Comparison of ENCODE assay signal across 9 mouse cellular contexts in the genomic region with DNA sequence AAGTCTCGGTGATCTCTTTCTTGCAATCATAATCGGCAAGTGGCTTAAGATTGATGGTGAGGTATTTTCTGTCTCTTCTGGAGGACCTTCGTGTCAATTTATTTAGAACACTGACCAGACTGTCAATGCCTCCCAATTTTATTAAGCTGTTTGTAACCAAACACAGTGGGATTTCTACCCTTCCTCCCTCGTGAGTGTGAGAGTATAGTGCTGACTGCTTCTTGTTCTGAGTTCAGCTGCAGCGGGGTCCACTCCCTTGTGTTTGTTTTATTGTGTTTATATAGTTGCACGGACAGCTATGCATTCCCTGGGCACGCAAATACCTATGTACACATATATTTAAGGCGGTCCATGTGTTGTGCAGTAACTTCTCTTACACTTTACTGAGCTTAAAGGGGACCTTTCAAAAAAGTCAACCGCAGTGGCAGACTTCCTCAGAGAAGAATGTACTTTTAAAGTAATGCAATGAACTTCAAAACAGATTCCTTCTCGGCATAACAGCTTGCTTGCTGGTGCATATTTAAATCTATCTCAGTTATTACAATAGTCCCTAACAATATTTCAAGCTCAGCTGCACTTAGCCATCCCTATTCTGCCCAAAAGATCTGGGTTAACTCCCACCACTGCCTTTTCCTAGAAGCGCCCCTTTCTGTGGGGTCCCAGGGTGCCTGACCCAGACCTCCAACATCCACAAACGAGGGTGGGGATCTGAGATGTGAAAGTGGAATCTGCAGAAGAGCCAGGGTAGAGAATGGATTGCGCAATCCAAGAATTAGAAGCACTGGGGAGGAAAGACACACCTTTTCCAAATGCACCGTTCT.
DNase-seq lines count a peak whose midpoint lies in the region; ATAC-seq lines count a peak whose summit lies in the region.
"Had no signal": no experiment of that assay in that cellular context is flagged by ENCODE, and none has a peak within 500 bp of the region (broad histone marks: within the 10 kb centered on the region; RNA-seq: fewer than 3 reads in every experiment).

No protein-coding gene starts in this region.

- no peak for ATAC-seq in heart, embryonic 15.5 days (replicated peaks; ENCODE audit: insufficient number of reproducible peaks, insufficient read depth, low FRiP score, low read depth)
- ATAC-seq in hindbrain, embryonic 11.5 days (ENCODE audit: low FRiP score), result no peak
- ATAC-seq in midbrain, embryonic 14.5 days (ENCODE audit: low FRiP score, low TSS enrichment), result no peak
- ATAC-seq in granulocyte monocyte progenitor cell, adult 5-6 weeks (replicated peaks; ENCODE audit: poor library complexity, severe bottlenecking), result no peak

- no peaks in the 10 kb centered on the region for H3K9me3 ChIP-seq in heart, embryonic 15.5 days (replicated peaks)
- H3K9me3 ChIP-seq in hindbrain, embryonic 11.5 days (ENCODE audit: control insufficient read depth, low read length), result no peaks in the 10 kb centered on the region
- no peaks in the 10 kb centered on the region for H3K9me3 ChIP-seq in midbrain, embryonic 14.5 days (ENCODE audit: control insufficient read depth, low read length)

- peaks cover 21% of the 10 kb centered on the region for H3K4me1 ChIP-seq in heart, embryonic 15.5 days (replicated peaks)
- peaks cover 2% of the 10 kb centered on the region for H3K4me1 ChIP-seq in hindbrain, embryonic 11.5 days (replicated peaks; ENCODE audit: control insufficient read depth, insufficient read depth, low read length)
- H3K4me1 ChIP-seq in midbrain, embryonic 14.5 days (ENCODE audit: control insufficient read depth, insufficient read depth, low read length), result peaks cover 15% of the 10 kb centered on the region; the same call in 1 of the 2 replicates

- 38% methylated on average over 14 of the region's 14 CpGs for WGBS in heart, embryonic 15.5 days
- whole genome bisulfite sequencing in hindbrain, embryonic 11.5 days, result 5% methylated on average over 14 of the region's 14 CpGs
- WGBS in midbrain, embryonic 14.5 days, result 5% methylated on average over 14 of the region's 14 CpGs

- peak overlapping the region; percentile 41 for H3K4me3 ChIP-seq in heart, embryonic 15.5 days
- peak overlapping the region; percentile 25 for H3K4me3 ChIP-seq in hindbrain, embryonic 11.5 days (ENCODE audit: low read depth, low read length)
- H3K4me3 ChIP-seq in midbrain, embryonic 14.5 days (replicated peaks; ENCODE audit: low read depth, low read length), result peak overlapping the region; percentile 11; the same call in 1 of the 2 replicates

- H3K27me3 ChIP-seq in heart, embryonic 15.5 days, result peaks cover 30% of the 10 kb centered on the region
- peaks cover 5% of the 10 kb centered on the region for H3K27me3 ChIP-seq in hindbrain, embryonic 11.5 days (ENCODE audit: control insufficient read depth, insufficient read depth, low read length)
- H3K27me3 ChIP-seq in midbrain, embryonic 14.5 days (ENCODE audit: control insufficient read depth, insufficient read depth, low read length), result peaks cover 30% of the 10 kb centered on the region; the same call in 1 of the 2 replicates

- no peak for DNase-seq in heart, postnatal 4 days
- peak; percentile 12 for DNase-seq in brain, embryonic 18.5 days (ENCODE audit: low read depth, low spot score)
- DNase-seq in hindbrain, embryonic 11.5 days (ENCODE audit: low spot score), result peak; percentile 51
- peak; percentile 35 for DNase-seq in midbrain, embryonic 14.5 days
- no peak for DNase-seq in gastrocnemius, postnatal 10 days
- DNase-seq in ovary, adult 18-20 months (ENCODE audit: low spot score), result no peak
- DNase-seq: adrenal gland, postnatal 25 days had no signal

- H3K9ac ChIP-seq in heart, embryonic 15.5 days, result peak overlapping the region; percentile 41; the same call in 1 of the 2 replicates
- peak overlapping the region; percentile 59 for H3K9ac ChIP-seq in hindbrain, embryonic 11.5 days (ENCODE audit: low read depth, low read length)
- no peak overlapping the region for H3K9ac ChIP-seq in midbrain, embryonic 14.5 days (replicated peaks; ENCODE audit: low read length)

- no peaks in the 10 kb centered on the region for H3K36me3 ChIP-seq in heart, embryonic 15.5 days
- no peaks in the 10 kb centered on the region for H3K36me3 ChIP-seq in hindbrain, embryonic 11.5 days (ENCODE audit: control insufficient read depth, insufficient read depth, low read length)
- no peaks in the 10 kb centered on the region for H3K36me3 ChIP-seq in midbrain, embryonic 14.5 days (ENCODE audit: control insufficient read depth, insufficient read depth, low read length)

- H3K27ac ChIP-seq in heart, embryonic 15.5 days, result no peak overlapping the region
- peak overlapping the region; percentile 34 for H3K27ac ChIP-seq in hindbrain, embryonic 11.5 days (ENCODE audit: low read depth, low read length)
- peak overlapping the region; percentile 28; the same call in 1 of the 2 replicates for H3K27ac ChIP-seq in midbrain, embryonic 14.5 days (replicated peaks; ENCODE audit: low read depth, low read length)

- peak overlapping the region; percentile 70 for H3K4me2 ChIP-seq in heart, embryonic 15.5 days
- H3K4me2 ChIP-seq in hindbrain, embryonic 11.5 days (replicated peaks; ENCODE audit: low read depth, low read length), result peak overlapping the region; percentile 50
- H3K4me2 ChIP-seq in midbrain, embryonic 14.5 days (ENCODE audit: low read length), result peak overlapping the region; percentile 56

Comparison
In these comparisons a context has a peak if more than half of its experiments do, and no peak if none do; other contexts are left out.
1. DNase-seq: peak in brain, embryonic 18.5 days (single experiment), hindbrain, embryonic 11.5 days (single experiment) and midbrain, embryonic 14.5 days (single experiment); none in heart, postnatal 4 days (single experiment), gastrocnemius, postnatal 10 days (single experiment) and ovary, adult 18-20 months (single experiment).
2. Peak in every context shown above with its lines, with median percentiles within 50 percentile points of each other: H3K4me2 ChIP-seq and H3K4me3 ChIP-seq.